Mouse (Mus musculus) intestine, embryonic 14.5 days (tissue): Measurements from ENCODE around the gene Tead2. TPM values are rescaled to one million over a fixed set of nuclear protein-coding genes. Genes with fewer than 3 reads are reported as not detected.

Source experiments
- ATAC-seq: fragments of 200-750 bp; cut with Nextera tagmentation; replicated peaks from 2 replicates; pipeline ENCODE4 v1.8.0; 2017; ENCODE audit warnings: low read depth, moderate number of reproducible peaks, moderate TSS enrichment, moderate library complexity; ENCODE audit not compliant: low FRiP score, low TSS enrichment
- DNase-seq: peaks from one replicate; pipeline ENCODE4 v3.0.0-alpha.2; 2018; ENCODE audit warnings: low spot score
- H3K27ac ChIP-seq: fragments of 300-500 bp; sonication (generic); 2 replicates; pipeline ENCODE4 v1.5.1; 2014; ENCODE audit warnings: low read depth, mild to moderate bottlenecking, control low read depth
- H3K27me3 ChIP-seq: fragments of 300-500 bp; sonication (generic); replicated peaks from 2 replicates; pipeline ENCODE4 v1.6.1; 2014; ENCODE audit warnings: low read length, control low read depth; ENCODE audit not compliant: control insufficient read depth, insufficient read depth
- H3K36me3 ChIP-seq: fragments of 300-500 bp; sonication (generic); 2 replicates; pipeline ENCODE4 v1.6.1; 2014; ENCODE audit warnings: low read length, control low read depth; ENCODE audit not compliant: control insufficient read depth, insufficient read depth
- H3K4me1 ChIP-seq: fragments of 300-500 bp; sonication (generic); replicated peaks from 2 replicates; pipeline ENCODE4 v1.6.1; 2014; ENCODE audit warnings: low read length, control low read depth, mixed read lengths; ENCODE audit not compliant: control insufficient read depth, insufficient read depth
- H3K4me2 ChIP-seq: fragments of 300-500 bp; sonication (generic); 2 replicates; pipeline ENCODE4 v1.6.1; 2014; ENCODE audit warnings: low read length
- H3K4me3 ChIP-seq: fragments of 300-500 bp; sonication (generic); 2 replicates; pipeline ENCODE4 v1.5.1; 2014; ENCODE audit warnings: low read depth, low read length, control low read depth, mixed read lengths
- H3K9ac ChIP-seq: fragments of 300-500 bp; sonication (generic); 2 replicates; pipeline ENCODE4 v1.6.1; 2014; ENCODE audit warnings: mild to moderate bottlenecking, low read length
- H3K9me3 ChIP-seq: fragments of 300-500 bp; sonication (generic); 2 replicates; pipeline ENCODE4 v1.6.1; 2016; ENCODE audit warnings: low read length, control low read depth; ENCODE audit not compliant: control insufficient read depth
- WGBS: fragments of 180-500 bp; shearing (Covaris S2); extraction: QIAGEN DNeasy Blood & Tissue Kit; methylation state at CpG from one replicate; pipeline ENCODE4 v1.1.7; 2014; 5-methylcytosine and 5-hydroxymethylcytosine counted together
- polyA plus RNA-seq: library from polyadenylated mRNA; unstranded; fragments of >200 nt; fragmentation: Nextera tagmentation; extraction: Ambion mirVana; gene quantifications from 2 replicates; pipeline ENCODE4 v1.2.1, GENCODE M21; 2014

The Tead2 gene
- polyA plus RNA-seq, 1 experiment from 2014 or later = 129 TPM

- peak; percentile 82 for DNase-seq
- H3K9ac ChIP-seq = 0 out of 2 replicates have a peak overlapping the region, but pooled peaks have one; percentile 7
- no peaks in the 10 kb centered on the region for H3K9me3 ChIP-seq
- peak; percentile 72 for ATAC-seq
- H3K4me1 ChIP-seq = peaks cover 24% of the 10 kb centered on the region
- H3K36me3 ChIP-seq = peaks cover 33% of the 10 kb centered on the region
- H3K27ac ChIP-seq = peak overlapping the region; percentile 55
- 7% methylated on average over 21 of the region's 21 CpGs for WGBS
- peak overlapping the region; percentile 23 for H3K4me3 ChIP-seq
- peak overlapping the region; percentile 47 for H3K4me2 ChIP-seq
- H3K27me3 ChIP-seq = no peaks in the 10 kb centered on the region
Measured at GRCm38 (mm10) chr7:45234922-45235571, 19.5 kb downstream of the Tead2 start.

GRCm38 (mm10) chr7:45235656-45236180 lies 20.2 kb downstream of the Tead2 start:
- peak overlapping the region; percentile 23; the same call in 1 of the 2 replicates for H3K4me3 ChIP-seq
- peak overlapping the region; percentile 47 for H3K4me2 ChIP-seq
- H3K9ac ChIP-seq = 0 out of 2 replicates have a peak overlapping the region, but pooled peaks have one; percentile 7
- WGBS = 33% methylated on average over 17 of the region's 17 CpGs
- ATAC-seq (peak; percentile 6; the same call in 1 of the 2 replicates), DNase-seq (no peak)
- no peaks in the 10 kb centered on the region for H3K9me3 ChIP-seq
- H3K27me3 ChIP-seq = no peaks in the 10 kb centered on the region
- H3K27ac ChIP-seq = 0 out of 2 replicates have a peak overlapping the region, but pooled peaks have one; percentile 33
- peaks cover 33% of the 10 kb centered on the region for H3K36me3 ChIP-seq
- peaks cover 24% of the 10 kb centered on the region for H3K4me1 ChIP-seq

GRCm38 (mm10) chr7:45237747-45238699 lies 22.5 kb downstream of the Tead2 start:
- H3K27me3 ChIP-seq = no peaks in the 10 kb centered on the region
- ATAC-seq (no peak), DNase-seq (no peak)
- no peak overlapping the region for H3K4me3 ChIP-seq
- peaks cover 10% of the 10 kb centered on the region for H3K36me3 ChIP-seq
- peaks cover 22% of the 10 kb centered on the region for H3K4me1 ChIP-seq
- H3K4me2 ChIP-seq = no peak overlapping the region
- no peaks in the 10 kb centered on the region for H3K9me3 ChIP-seq
- H3K27ac ChIP-seq = no peak overlapping the region
- WGBS = 75% methylated on average over 17 of the region's 17 CpGs
- H3K9ac ChIP-seq = no peak overlapping the region

- no peaks in the 10 kb centered on the region for H3K27me3 ChIP-seq
- no peak within 1 kb of the TSS for H3K27ac ChIP-seq
- no peaks in the 10 kb centered on the region for H3K9me3 ChIP-seq
- no peak within 1 kb of the TSS for H3K9ac ChIP-seq
- no peak for ATAC-seq
- H3K4me3 ChIP-seq = no peak within 1 kb of the TSS
- H3K4me1 ChIP-seq = peaks cover 15% of the 10 kb centered on the region
- WGBS = 38% methylated on average over 20 of the region's 20 CpGs
- peaks cover under 1% of the 10 kb centered on the region for H3K36me3 ChIP-seq
- peak within 1 kb of the TSS; percentile 22; the same call in 1 of the 2 replicates for H3K4me2 ChIP-seq
- DNase-seq = no peak
Measured at GRCm38 (mm10) chr7:45238723-45239496, 23.4 kb downstream of the Tead2 start, which contains the start of gene Cd37. TSS of gene Cd37 (minus strand) at chr7:45239115.

DNA sequence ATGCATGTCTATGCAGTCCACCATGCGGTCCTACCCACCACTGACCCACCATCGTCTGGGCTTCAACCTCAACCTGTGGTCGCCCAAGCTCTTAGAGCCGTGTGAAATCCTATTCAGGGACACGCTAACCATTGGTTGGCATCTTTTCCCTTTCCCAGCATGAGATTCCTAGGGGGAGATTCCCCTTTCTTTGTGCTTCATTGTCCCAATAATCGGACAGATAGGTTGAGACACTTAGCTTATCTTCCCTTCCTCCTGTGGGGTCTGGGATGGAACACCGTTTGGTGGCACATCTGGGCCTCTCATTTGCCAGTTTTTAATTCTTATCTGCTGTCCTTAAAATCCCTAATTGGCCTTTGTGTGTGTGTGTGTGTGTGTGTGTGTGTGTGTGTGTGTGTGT lies 24.6 kb downstream of the Tead2 start:
- DNase-seq = no peak
- Histone ChIP-seq H3K4me1 (peaks cover 6% of the 10 kb centered on the region), H3K27ac (no peak overlapping the region), H3K9ac (no peak overlapping the region), H3K4me2 (no peak overlapping the region), H3K36me3 (no peaks in the 10 kb centered on the region), H3K4me3 (no peak overlapping the region), H3K27me3 (no peaks in the 10 kb centered on the region), H3K9me3 (no peaks in the 10 kb centered on the region)
- 89% methylated on average over 7 of the region's 7 CpGs for WGBS
- no peak for ATAC-seq

DNA sequence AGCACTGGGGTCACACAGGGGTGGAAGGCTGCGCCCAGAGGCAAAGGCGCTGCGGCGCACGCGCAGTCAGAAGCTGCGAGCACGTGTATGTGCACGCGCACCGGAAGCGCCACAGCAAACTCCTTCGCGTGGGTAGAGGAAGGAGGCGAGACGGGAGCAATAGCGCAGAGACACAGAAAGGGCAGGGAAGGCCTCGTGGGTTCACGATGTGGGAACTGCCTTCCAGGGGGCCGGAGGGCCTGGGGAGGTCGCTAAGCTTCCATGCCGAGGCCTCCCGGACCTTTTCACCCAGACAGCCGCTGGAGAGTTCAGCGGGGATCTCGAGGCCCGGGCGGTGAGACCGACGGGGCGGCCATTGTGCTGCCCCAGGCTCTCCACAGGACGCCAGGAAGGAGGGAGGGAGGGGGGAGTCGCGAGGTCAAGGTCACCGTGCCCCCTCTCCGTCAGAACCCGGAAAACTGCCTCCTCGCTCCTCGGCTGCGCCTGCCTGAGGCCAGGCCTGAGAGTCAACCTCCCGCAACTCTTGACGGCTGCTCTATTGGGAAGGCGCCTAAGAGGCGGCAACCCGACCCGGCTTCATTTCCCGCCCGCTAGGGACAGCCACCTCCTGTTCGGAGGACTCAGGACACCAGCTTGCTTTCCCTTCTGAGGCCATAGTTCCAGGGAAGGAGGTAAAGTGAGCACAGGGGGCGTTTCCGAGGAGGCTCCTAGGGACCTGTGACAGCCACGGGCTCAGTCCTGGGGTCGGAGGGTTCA lies 25.3 kb downstream of the Tead2 start, which contains the start of gene Slc6a16:
Slc6a16 (plus strand) TSS at position 453 of the 756 bp plus-strand sequence.
- H3K27ac ChIP-seq = no peak within 1 kb of the TSS
- no peaks in the 10 kb centered on the region for H3K4me1 ChIP-seq

DNA sequence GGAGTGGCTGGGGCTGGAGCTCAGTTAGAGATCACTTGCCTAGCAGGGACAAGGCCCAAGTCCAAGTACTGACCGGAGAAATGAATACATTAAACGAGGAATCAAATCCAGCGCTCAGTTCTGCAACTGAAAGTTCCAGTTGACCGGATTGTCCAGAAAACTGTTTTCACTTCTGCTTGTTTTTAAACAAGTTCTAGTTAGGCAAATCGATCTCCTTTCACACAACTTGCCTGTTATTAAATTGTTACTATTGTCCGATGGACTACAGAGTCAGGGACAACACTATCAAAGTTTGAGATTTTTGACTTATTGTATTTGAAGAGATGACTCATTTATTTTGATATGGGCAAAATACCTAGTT lies 25.8 kb downstream of the Tead2 start:
- H3K27me3 ChIP-seq = no peaks in the 10 kb centered on the region
- 0 out of 2 replicates have a peak overlapping the region, but pooled peaks have one; percentile 10 for H3K4me3 ChIP-seq
- peak overlapping the region; percentile 44 for H3K4me2 ChIP-seq
- H3K27ac ChIP-seq = no peak overlapping the region
- DNase-seq (no peak), ATAC-seq (no peak)
- H3K4me1 ChIP-seq = no peaks in the 10 kb centered on the region
- H3K9me3 ChIP-seq = no peaks in the 10 kb centered on the region
- no peaks in the 10 kb centered on the region for H3K36me3 ChIP-seq
- 88% methylated on average over 6 of the region's 6 CpGs for WGBS
- no peak overlapping the region for H3K9ac ChIP-seq

More for the DNA sequence above, 25.3 kb downstream of the Tead2 start, which contains the start of gene Slc6a16:
- 14% methylated on average over 53 of the region's 53 CpGs for WGBS
- Histone ChIP-seq H3K9ac (peak within 1 kb of the TSS; percentile 20; the same call in 1 of the 2 replicates), H3K27me3 (no peaks in the 10 kb centered on the region), H3K4me3 (peak within 1 kb of the TSS; percentile 10; the same call in 1 of the 2 replicates), H3K9me3 (no peaks in the 10 kb centered on the region), H3K36me3 (no peaks in the 10 kb centered on the region), H3K4me2 (peak within 1 kb of the TSS; percentile 44)
- DNase-seq = peak; percentile 73
- no peak for ATAC-seq
